Mouse (Mus musculus): ENCODE data around the gene Gm5773. TPM values are rescaled to one million over a fixed set of nuclear protein-coding genes. Genes with fewer than 3 reads are reported as not detected.
"Not testable (repeated sequence)": the region's sequence is repeated elsewhere in the genome, so short reads cannot be mapped to it uniquely, and the experiment has no call there.

Gene Gm5773
- not detected in 2 replicates for total RNA-seq (2015; ENCODE audit: low replicate concordance)
- total RNA-seq (2017; ENCODE audit: low replicate concordance), result not detected in 2 replicates

DNA sequence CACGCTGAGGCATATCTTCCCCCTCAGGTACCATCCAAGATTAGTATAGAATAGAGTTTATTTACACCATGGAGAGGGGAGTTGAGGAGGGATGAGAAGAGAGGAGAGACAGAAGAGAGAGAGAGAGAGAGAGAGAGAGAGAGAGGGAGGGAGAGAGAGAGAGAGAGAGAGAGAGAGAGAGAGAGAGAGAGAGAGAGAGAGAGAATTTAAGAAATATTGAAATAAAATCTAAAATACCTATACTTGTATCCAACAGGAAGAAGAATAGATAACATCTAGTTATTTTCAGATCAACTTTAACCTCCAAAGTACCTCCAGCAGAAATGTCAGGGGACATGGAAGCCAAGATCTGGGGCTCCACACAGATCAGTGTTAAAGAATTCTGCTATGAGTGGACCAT lies at the start of gene Gm5773:
Gene Gm5773, plus strand, starts transcription at position 301 of the 400 bp plus-strand sequence.
- not testable (repeated sequence) for ATAC-seq (replicated peaks; ENCODE audit: low FRiP score, poor library complexity, severe bottlenecking)

DNA sequence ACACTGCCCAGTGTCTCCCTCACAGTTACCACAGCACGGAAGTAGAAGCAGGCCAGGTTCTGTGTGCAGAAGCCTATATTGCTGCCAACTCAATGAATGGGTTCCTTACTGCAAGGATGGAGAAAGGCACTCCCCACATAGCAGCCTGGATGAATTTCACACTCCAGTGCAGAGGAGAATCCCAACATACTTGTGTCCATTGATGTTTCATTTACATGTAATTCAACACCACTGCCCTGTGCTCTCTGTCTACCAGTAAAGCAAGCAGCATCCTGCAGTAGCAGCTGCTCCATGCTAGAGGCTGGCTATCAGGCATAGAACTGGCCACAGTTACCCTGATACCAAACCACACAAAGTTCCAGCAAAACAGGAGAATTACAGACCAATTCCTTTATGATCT lies 27.3 kb upstream of the Gm5773 start:
- not testable (repeated sequence) for ATAC-seq (replicated peaks; ENCODE audit: low FRiP score, poor library complexity, severe bottlenecking)

GRCm38 (mm10) chr3:93754022-93754421 lies 18.8 kb upstream of the Gm5773 start:
- not testable (repeated sequence) for ATAC-seq (replicated peaks; ENCODE audit: low FRiP score, poor library complexity, severe bottlenecking)

- ATAC-seq (replicated peaks; ENCODE audit: low FRiP score, poor library complexity, severe bottlenecking), result not testable (repeated sequence)
These were observed 23.3 kb downstream of the Gm5773 start, which contains the start of gene Tdpoz4 for GRCm38 (mm10) chr3:93796098-93796497. TSS of gene Tdpoz4 (plus strand) at chr3:93796398.

GRCm38 (mm10) chr3:93813341-93813740 lies 40.5 kb downstream of the Gm5773 start:
- ATAC-seq (replicated peaks; ENCODE audit: low FRiP score, poor library complexity, severe bottlenecking), result not testable (repeated sequence)

Other genes starting within 250 kb of the Gm5773 start
- 41.1 and 59.5 TPM in 2 replicates for gene S100a10, start 217.9 kb upstream of the Gm5773 start, total RNA-seq (2015; ENCODE audit: low replicate concordance)
- gene S100a10, start 217.9 kb upstream of the Gm5773 start, total RNA-seq (2017; ENCODE audit: low replicate concordance), result 48.9 and 71.8 TPM in 2 replicates
- not detected in 2 replicates for gene Tdpoz2, start 120.3 kb upstream of the Gm5773 start, total RNA-seq (2015; ENCODE audit: low replicate concordance)
- not detected in 2 replicates for gene Tdpoz2, start 120.3 kb upstream of the Gm5773 start, total RNA-seq (2017; ENCODE audit: low replicate concordance)
- not detected in 2 replicates for gene Tdpoz1, start 96.7 kb upstream of the Gm5773 start, total RNA-seq (2015; ENCODE audit: low replicate concordance)
- not detected in 2 replicates for gene Tdpoz1, start 96.7 kb upstream of the Gm5773 start, total RNA-seq (2017; ENCODE audit: low replicate concordance)
- gene Gm37596, start 79.9 kb upstream of the Gm5773 start, total RNA-seq (2015; ENCODE audit: low replicate concordance), result not detected in 2 replicates
- not detected in 2 replicates for gene Gm37596, start 79.9 kb upstream of the Gm5773 start, total RNA-seq (2017; ENCODE audit: low replicate concordance)
- gene Tdpoz4, start 23.4 kb downstream of the Gm5773 start, total RNA-seq (2015; ENCODE audit: low replicate concordance), result not detected in 2 replicates
- gene Tdpoz4, start 23.4 kb downstream of the Gm5773 start, total RNA-seq (2017; ENCODE audit: low replicate concordance), result not detected in 2 replicates
- gene Tdpoz3, start 53.0 kb downstream of the Gm5773 start, total RNA-seq (2015; ENCODE audit: low replicate concordance), result not detected in 2 replicates
- gene Tdpoz3, start 53.0 kb downstream of the Gm5773 start, total RNA-seq (2017; ENCODE audit: low replicate concordance), result not detected in 2 replicates
- not detected in 2 replicates for gene Gm9117, start 170.5 kb downstream of the Gm5773 start, total RNA-seq (2015; ENCODE audit: low replicate concordance)
- not detected in 2 replicates for gene Gm9117, start 170.5 kb downstream of the Gm5773 start, total RNA-seq (2017; ENCODE audit: low replicate concordance)
- gene Tdpoz5, start 188.3 kb downstream of the Gm5773 start, total RNA-seq (2015; ENCODE audit: low replicate concordance), result not detected in 2 replicates
- not detected in 2 replicates for gene Tdpoz5, start 188.3 kb downstream of the Gm5773 start, total RNA-seq (2017; ENCODE audit: low replicate concordance)